Mouse (Mus musculus) G1E-ER4 (cell line): Measurements from ENCODE around the gene Gch1. TPM values are rescaled to one million over a fixed set of nuclear protein-coding genes. Genes with fewer than 3 reads are reported as not detected.

Experiments used
- GATA1 ChIP-seq: IDR thresholded peaks from one replicate; pipeline ENCODE4 v1.8.0; 2012; ENCODE audit warnings: low read length, inconsistent platforms
- polyA plus RNA-seq: library from polyadenylated mRNA; stranded (reverse); fragments of >175 nt; gene quantifications from 2 replicates; pipeline ENCODE4 v1.2.3, GENCODE M21; 2012

The Gch1 gene
- polyA plus RNA-seq, 1 experiment: 0.53 TPM

DNA sequence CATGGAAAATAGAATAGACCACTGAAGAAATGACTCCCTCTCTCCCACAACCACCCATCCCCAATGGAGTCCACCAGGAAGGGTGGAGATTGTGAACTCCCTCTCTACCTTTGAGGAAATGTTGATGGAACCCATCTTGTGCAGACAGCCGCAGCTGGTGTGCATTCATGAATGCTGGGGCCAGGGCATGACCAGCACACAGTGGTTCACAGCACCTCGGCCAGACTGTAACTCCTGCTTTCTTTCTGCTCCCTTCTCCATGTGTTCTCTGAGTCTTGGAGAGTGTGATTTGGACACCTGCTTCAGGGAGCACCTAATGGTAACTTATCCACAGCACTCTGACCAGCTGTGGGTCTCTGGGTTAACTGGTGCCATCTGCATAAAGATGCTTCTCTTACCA lies 27.3 kb upstream of the Gch1 start:
- TF ChIP-seq GATA1: no peak

DNA sequence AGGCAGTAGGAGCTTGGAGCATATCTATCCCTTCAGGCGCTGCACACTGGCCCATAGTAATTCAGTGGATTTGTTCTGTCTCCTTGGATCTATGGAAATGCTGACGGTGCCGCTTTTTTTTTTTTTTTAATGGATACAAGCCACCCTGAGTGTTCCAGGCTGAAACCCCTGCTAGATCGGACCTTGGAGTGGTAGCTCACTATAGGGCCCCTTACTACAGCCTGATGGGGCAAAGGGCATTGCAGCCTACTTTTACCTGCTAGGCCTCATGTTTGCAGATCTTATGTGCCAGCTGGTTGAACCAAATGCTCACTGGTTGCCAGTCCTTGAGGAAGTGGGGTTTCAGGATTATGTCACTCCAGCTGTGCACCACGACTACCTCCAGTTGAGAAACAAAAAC lies 25.2 kb upstream of the Gch1 start:
- TF ChIP-seq GATA1: no peak

DNA sequence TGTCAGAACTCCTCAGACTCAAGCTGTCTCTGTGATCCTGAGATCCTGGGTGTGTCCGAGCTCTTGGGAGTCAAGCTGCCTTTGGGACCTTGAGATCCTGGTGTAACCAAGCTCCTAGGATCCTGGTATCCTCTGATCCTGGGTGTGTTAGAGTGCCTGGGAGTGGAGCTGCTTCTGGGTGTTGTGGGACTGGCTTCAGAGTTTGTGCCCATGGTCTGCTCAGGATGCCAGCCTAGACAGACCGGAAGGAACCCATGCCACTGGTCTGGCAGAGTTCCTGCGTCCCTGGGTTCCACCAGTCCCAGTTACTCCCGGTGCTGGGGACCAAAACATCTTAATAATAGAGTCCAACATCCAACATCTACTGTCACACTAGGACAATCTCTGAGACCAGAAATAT lies 24.1 kb upstream of the Gch1 start:
- no peak for TF ChIP-seq GATA1

DNA sequence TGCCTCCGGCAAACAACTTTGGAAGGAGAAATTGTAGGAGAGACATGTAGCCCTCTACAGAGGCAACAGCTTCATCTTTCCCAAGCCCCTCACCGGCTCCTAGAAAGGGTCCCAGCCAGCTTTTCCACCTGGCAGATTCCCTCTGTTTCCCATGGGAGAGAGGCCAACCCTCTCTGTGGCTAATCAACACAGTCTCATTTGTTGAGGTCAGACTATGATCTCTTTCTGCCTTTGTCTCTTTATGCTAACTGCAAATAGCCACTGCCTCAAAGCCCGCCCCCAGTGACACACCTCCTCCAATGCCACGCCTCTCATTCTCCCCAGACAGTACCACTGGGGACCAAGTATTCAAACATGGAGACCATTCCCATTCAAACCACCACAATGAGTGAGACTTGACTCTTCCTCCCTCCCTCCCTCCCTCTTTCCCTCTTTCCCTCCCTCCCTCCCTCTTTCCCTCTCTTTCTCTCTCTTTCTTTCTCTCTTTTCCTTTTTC lies 20.5 kb upstream of the Gch1 start:
- TF ChIP-seq GATA1: no peak

DNA sequence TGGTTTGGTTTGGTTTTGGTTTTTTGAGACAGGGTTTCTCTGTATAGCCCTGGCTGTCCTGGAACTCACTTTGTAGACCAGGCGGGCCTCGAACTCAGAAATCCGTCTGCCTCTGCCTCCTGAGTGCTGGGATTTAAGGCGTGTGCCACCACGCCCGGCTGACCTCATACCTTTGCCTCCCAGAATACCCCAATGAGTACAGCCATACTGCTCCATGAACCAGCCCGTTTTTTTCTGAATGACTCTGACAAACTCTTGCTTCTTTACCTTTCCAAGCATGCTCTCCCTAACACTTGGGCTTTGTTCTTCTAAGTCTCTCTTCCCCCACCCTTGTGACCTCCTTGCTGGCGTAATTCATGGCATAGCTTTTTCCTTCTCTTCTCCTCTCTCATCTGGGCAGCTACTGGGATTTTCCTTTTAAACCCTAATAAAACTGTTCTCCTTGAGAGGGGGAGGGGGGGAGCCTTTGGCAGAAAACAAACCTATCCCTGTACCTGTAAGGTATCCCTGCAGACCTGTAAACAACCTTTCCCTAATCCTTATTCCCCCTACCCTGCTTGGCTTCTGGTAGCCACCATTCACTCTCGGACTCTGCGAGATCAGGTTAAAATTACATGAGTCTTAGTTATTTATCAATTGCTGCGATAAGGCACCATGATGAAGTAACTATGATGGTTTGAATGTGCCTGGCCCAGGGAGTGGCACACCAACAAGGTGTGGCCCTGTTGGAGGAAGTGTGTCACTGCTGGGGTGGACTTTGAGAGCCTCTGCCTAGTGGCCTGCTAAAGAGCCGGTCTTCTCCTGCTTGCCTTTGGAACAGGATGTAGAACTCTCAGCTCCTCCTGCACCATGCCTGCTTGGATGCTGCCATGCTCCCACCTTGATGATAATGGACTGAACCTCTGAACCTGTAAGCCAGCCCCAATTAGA lies 19.6 kb upstream of the Gch1 start:
- no peak for TF ChIP-seq GATA1

DNA sequence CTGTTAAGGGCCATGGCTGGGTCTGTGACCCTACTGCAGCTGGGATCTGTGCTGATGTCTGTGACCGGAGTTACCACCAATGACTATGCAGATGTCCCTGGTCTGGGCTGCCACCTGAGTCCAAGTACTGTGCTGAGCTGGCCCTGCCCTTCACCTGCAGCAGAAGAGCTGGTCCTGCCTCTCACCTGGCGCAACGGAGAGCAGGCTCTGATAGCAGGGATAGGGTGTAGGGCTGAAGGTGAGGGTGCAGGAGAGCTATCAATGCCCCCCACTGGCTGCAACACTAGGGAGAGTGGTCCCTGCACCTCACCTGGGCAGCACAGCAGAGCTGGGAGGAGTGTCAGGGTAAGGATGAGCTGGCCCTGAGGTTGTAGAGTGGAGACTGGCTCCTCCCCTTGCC lies 17.4 kb upstream of the Gch1 start:
- no peak for TF ChIP-seq GATA1

DNA sequence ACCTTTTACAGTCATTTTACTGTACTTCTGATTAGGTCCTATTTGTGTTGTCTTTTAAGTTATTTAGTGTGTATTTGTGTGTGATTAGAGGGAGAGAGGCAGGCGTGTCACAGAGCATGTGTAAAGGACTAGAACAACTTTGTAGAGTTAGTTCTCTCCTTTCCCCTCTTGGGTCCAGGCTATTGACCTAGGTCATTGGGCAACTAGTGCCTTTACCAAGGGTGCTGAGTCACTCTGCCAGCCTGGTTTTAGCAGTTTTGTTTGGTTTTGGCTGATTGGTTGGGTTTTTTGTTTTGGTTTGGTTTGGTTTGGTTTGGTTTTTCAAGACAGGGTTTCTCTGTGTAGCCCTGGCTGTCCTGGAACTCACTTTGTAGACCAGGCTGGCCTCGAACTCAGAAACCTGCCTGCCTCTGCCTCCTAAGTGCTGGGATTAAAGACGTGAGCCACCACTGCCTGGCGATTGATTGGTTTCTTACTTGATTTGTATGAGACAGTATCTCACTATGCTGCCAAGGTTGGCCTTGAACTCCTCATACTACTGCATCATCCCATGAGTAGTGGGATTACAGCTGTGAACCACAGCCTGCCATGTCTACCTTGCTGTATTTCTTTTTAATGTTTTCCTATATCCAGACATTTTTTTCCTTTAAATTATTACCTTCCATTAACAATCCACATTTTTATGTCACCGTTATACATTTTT lies 16.2 kb upstream of the Gch1 start:
- TF ChIP-seq GATA1: no peak

DNA sequence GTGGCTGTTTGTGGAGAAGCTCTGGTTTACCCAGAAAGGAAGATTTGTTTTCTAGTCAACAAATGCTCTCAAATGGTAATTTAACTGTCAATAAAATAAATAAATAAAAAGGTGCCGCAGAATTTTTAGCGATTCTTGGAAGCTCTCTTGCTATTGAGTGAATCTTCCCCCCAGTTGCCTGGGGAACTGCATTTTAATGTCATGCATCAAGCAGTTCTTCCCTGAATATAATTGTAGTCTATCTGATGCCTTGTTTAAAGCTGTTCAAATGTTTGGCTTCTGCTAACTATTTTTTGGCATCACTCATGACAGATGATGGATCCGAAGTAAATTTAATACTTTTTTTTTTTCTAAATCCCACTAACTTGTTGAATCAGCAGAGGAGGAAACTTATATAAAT lies 8.1 kb upstream of the Gch1 start:
- TF ChIP-seq GATA1: no peak

DNA sequence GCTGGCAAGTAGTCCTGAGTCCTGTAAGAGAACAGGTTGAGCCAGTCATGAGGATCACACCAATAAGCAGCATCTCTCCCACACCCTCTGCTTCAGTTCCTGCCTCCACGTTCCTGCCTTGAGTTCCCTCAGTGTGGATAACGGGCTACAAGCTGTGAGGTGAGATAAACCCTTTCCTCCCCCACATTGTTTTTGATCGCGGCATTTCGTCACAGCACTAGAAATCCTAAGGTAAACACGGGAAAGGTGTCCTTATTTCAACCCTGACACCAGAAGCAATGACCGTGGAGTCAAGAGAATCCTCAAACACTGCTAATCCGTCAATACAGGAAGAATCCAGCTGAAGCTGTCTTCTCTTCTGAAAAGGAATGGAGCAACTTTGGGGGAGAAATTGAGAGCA lies 7.5 kb upstream of the Gch1 start:
- no peak for TF ChIP-seq GATA1

DNA sequence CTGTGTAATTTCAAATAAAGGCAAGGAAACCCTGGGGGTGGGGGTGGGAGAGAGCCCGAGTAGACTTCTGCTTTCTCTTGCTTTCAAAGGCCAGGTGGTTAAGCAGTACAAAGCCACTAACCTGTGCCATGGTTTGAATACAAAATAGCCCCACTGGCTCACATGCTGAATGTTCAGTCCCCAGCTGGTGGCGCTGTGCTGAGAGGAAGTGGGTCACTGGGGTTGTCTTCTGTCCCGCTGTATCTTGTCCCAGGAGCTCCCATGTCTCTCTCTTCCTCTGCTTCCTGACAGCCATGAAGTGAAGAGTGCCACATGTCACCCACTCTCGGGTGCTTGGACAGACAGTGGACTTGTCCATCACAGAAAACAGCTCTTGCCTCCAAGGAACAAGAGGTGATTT lies 4.9 kb upstream of the Gch1 start:
- no peak for TF ChIP-seq GATA1

DNA sequence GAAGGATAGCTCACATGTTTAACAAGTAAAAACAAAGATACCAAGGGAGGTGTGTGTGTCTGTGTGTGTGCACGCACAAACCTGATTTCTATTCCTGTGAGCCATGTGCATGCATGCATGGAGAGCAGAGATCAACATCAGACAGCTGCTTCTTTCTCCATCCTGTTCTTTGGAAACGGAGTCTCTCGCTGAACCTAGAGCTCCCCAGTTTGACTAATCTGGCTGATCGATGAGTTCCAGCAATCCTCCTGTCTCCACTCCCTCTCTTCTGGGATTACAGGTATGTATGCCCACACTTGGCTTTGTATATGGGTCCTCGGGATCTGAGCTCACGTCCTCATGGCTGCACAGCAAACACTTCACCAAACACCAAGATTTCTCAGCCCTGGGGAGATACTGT lies 4.3 kb upstream of the Gch1 start:
- no peak for TF ChIP-seq GATA1

DNA sequence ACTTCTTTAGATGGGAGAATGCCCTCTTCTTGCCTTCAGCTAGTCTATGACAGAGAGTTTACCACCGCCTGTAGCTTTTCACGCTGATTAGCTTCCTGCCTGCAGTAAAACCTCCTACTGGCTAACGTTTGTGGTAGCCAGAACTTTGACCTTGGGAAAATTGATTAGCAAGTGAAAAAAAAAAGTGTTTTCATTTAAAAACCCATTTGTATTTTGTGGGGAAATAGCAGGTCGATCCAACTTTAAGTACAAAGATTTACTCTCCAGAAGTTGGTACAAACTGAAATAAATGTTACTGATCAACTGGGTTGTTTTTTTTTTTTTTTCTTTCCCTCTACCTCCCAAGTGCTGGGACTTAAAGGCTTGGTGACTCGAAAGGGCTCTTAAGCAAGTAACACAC lies 2.6 kb upstream of the Gch1 start:
- TF ChIP-seq GATA1: no peak

DNA sequence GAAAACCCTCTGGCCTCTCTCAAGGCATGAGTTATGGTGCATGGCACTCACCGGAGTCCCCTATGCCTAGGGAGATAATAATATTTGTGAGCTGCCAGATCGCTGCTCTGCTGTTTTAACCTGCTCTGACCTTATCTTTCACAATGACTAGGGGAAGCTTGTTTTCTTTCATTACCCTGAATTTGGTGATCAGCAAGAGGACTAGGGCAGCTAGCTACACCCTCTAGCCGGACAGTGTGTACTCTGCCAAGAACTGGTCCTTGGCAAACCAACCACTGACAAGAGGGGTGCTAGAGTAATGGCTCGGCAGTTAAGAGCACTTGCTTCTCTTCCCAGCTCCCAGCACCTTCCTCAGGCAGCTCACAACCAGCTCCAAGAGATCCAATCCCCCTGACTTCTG lies 1.4 kb upstream of the Gch1 start:
- no peak for TF ChIP-seq GATA1

DNA sequence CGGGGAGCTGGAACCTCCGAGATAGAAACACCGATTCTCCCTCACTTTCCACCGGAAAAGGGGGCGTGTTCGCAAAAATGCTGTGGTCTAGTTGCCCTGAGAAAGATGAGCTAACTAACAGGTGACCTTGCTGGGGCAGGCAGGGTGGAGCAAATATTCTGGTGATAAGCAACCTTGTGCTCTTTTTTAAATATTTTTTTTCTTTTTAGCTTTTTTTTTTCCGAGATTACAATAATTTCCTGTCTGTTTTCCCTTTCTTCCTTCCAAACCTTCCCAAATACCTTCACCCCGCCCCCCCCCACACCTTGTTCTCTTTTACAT lies 382 bp upstream of the Gch1 start:
- no peak for TF ChIP-seq GATA1

DNA sequence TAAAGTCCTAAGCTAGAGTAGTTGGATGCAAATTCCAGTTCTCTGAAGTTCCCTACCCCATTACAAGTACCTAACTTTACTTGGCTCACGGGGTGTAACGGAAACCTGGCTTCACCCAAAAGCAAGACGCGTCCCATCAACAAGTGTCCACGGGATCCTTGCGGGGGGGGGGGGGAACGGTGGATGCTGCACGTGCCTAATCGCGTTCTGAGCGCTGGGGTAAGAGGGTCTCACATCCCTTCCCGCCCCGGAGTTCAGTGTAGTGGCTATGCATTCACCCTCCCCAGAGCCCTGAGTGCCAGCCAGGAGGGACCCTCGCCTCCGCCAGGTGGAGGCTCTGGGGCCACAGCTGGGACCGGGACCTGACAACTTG lies 752 bp downstream of the Gch1 start:
- no peak for TF ChIP-seq GATA1

DNA sequence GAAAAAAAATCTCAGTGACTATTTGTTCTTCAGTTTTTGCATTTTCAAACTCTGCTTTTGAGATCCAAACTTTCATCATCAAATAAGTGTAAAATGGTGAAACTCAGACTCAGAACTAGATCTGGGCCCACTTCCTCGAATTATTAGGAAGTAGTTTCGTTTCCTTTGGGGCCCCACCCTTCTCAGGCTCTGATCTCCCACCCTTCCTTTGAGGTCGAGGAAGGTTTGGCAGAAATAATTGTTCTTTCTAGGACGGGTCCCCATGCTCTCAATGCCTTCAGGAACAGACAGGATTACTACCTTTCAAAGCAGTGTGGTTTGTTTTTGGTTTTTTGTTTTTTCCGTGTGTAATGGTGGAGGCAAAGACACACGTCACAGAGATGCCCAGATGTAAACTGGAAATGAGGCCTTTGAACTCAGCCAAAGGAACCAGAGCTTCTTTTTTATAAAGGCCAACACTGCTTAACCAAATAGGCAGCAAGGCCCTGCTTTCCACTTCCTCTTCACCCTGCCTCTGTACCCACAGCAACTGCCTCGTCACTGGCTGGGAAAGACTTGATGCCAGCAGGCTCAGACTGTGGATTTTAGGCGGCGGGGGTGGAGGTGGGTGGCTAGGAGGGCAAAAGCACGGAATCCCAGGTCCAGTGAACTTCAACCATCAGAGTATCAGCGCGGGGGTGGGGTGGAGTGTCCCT lies 1.4 kb downstream of the Gch1 start:
- no peak for TF ChIP-seq GATA1
